10 mouse cellular contexts compared by ENCODE assay signal in genomic region chr6:100502961-100503782, GRCm38 (mm10).
DNase-seq lines count a peak whose midpoint lies in the region; ATAC-seq and TF ChIP-seq lines count a peak whose summit lies in the region.
"Had no signal": no experiment of that assay in that cellular context is flagged by ENCODE, and none has a peak within 500 bp of the region (broad histone marks: within the 10 kb centered on the region; RNA-seq: fewer than 3 reads in every experiment).

No protein-coding gene starts in this region.

- in situ Hi-C loops in Patski (cut with MboI; ENCODE audit: low pct_unique_long_range_greater_than_20kb): loop anchor here (25.0 kb wide), 1 partner anchor 216 kb away; the partner anchor contains the start of gene Rybp

- peaks cover 5% of the 10 kb centered on the region for H3K4me1 ChIP-seq in heart, embryonic 11.5 days (ENCODE audit: control insufficient read depth, insufficient read depth, low read length)
- H3K4me1 ChIP-seq in heart, embryonic 12.5 days (replicated peaks): peaks cover 15% of the 10 kb centered on the region; the same call in 1 of the 2 replicates
- peaks cover 39% of the 10 kb centered on the region for H3K4me1 ChIP-seq in limb, embryonic 12.5 days (replicated peaks)
- 0 out of 2 replicates have a peak, but pooled peaks cover 2% of the 10 kb centered on the region for H3K4me1 ChIP-seq in stomach, postnatal 0 days (replicated peaks; ENCODE audit: control insufficient read depth, insufficient read depth)

- H3K4me2 ChIP-seq in heart, embryonic 11.5 days: no peak overlapping the region
- H3K4me2 ChIP-seq in heart, embryonic 12.5 days: no peak overlapping the region
- H3K4me2 ChIP-seq in limb, embryonic 12.5 days: no peak overlapping the region
- no peak overlapping the region for H3K4me2 ChIP-seq in stomach, postnatal 0 days (replicated peaks; ENCODE audit: low read depth)

- CTCF ChIA-PET in Patski (lab: Charles Lee): interaction anchor here (1.0 kb wide), 1 partner anchor 10 kb away, joined by 3 read pairs; no protein-coding TSS in a partner anchor

- peak; percentile 71 to 79 for DNase-seq in heart, adult 18-20 months
- peak; percentile 39 for DNase-seq in Patski (ENCODE audit: low read depth, low spot score)
- peak; percentile 44 for DNase-seq in embryo, embryonic 10.5 days (ENCODE audit: low spot score)
- peak; percentile 61 for DNase-seq in stomach, postnatal 0 days (ENCODE audit: low spot score)
- DNase-seq in thymus, adult 18-20 months: no peak

- no peak overlapping the region for H3K27ac ChIP-seq in heart, embryonic 11.5 days (ENCODE audit: low read depth, low read length)
- no peak overlapping the region; the same call in 1 of the 2 replicates for H3K27ac ChIP-seq in heart, embryonic 12.5 days (ENCODE audit: poor library complexity, severe bottlenecking)
- peak overlapping the region; percentile 68 for H3K27ac ChIP-seq in limb, embryonic 12.5 days
- no peak overlapping the region for H3K27ac ChIP-seq in stomach, postnatal 0 days (replicated peaks)

- H3K9me3 ChIP-seq in heart, embryonic 11.5 days (replicated peaks; ENCODE audit: control insufficient read depth, low read length): no peaks in the 10 kb centered on the region
- H3K9me3 ChIP-seq in heart, embryonic 12.5 days (replicated peaks): no peaks in the 10 kb centered on the region
- H3K9me3 ChIP-seq in limb, embryonic 12.5 days: no peaks in the 10 kb centered on the region
- H3K9me3 ChIP-seq in stomach, postnatal 0 days (ENCODE audit: control insufficient read depth, low read length): no peaks in the 10 kb centered on the region

- H3K36me3 ChIP-seq in heart, embryonic 11.5 days (ENCODE audit: control insufficient read depth, insufficient read depth, low read length): no peaks in the 10 kb centered on the region
- H3K36me3 ChIP-seq in heart, embryonic 12.5 days: no peaks in the 10 kb centered on the region
- no peaks in the 10 kb centered on the region for H3K36me3 ChIP-seq in limb, embryonic 12.5 days
- no peaks in the 10 kb centered on the region for H3K36me3 ChIP-seq in stomach, postnatal 0 days (ENCODE audit: control insufficient read depth, insufficient read depth, low read length)

- TF ChIP-seq EP300 in stomach, postnatal 0 days (optimal IDR thresholded peaks at IDR 0.05): no peak

- WGBS in heart, embryonic 11.5 days (ENCODE audit: insufficient replicate concordance): 58% methylated on average over 14 of the region's 14 CpGs
- WGBS in heart, embryonic 12.5 days: 57% methylated on average over 14 of the region's 14 CpGs
- 26% methylated on average over 14 of the region's 14 CpGs for WGBS in limb, embryonic 12.5 days
- 50% methylated on average over 14 of the region's 14 CpGs for WGBS in stomach, postnatal 0 days

- no peak overlapping the region for H3K9ac ChIP-seq in heart, embryonic 11.5 days (ENCODE audit: low read depth, low read length)
- H3K9ac ChIP-seq in heart, embryonic 12.5 days: no peak overlapping the region
- H3K9ac ChIP-seq in limb, embryonic 12.5 days (replicated peaks): no peak overlapping the region; the same call in 1 of the 2 replicates
- no peak overlapping the region for H3K9ac ChIP-seq in stomach, postnatal 0 days (ENCODE audit: low read length)

- H3K4me3 ChIP-seq in heart, embryonic 11.5 days (ENCODE audit: low read depth, low read length): no peak overlapping the region
- no peak overlapping the region for H3K4me3 ChIP-seq in heart, embryonic 12.5 days
- H3K4me3 ChIP-seq in limb, embryonic 12.5 days (replicated peaks): no peak overlapping the region
- H3K4me3 ChIP-seq in stomach, postnatal 0 days (ENCODE audit: low read depth, low read length): no peak overlapping the region
- H3K4me3 ChIP-seq: erythroblast, embryonic 14.5 days had no signal

- POLR2A ChIA-PET in Patski (lab: Charles Lee): no interaction called here

- no peak for ATAC-seq in heart, embryonic 11.5 days (replicated peaks; ENCODE audit: insufficient number of reproducible peaks, low FRiP score, low TSS enrichment)
- ATAC-seq in Patski: peak; percentile 69
- ATAC-seq in heart, embryonic 12.5 days (ENCODE audit: insufficient number of reproducible peaks, low FRiP score): peak; percentile 27; the same call in 1 of the 2 replicates
- ATAC-seq in limb, embryonic 12.5 days (ENCODE audit: insufficient number of reproducible peaks, insufficient read depth, low FRiP score, low TSS enrichment, low read depth): peak; percentile 57; the same call in 1 of the 2 replicates
- peak; percentile 62 for ATAC-seq in stomach, postnatal 0 days (ENCODE audit: low FRiP score, low TSS enrichment)

- no peaks in the 10 kb centered on the region; the same call in 1 of the 2 replicates for H3K27me3 ChIP-seq in heart, embryonic 11.5 days (ENCODE audit: control insufficient read depth, insufficient read depth, low read length)
- no peaks in the 10 kb centered on the region for H3K27me3 ChIP-seq in Patski
- peaks cover 17% of the 10 kb centered on the region for H3K27me3 ChIP-seq in heart, embryonic 12.5 days (replicated peaks)
- H3K27me3 ChIP-seq in limb, embryonic 12.5 days: 0 out of 2 replicates have a peak, but pooled peaks cover 4% of the 10 kb centered on the region
- no peaks in the 10 kb centered on the region for H3K27me3 ChIP-seq in stomach, postnatal 0 days (ENCODE audit: control insufficient read depth, insufficient read depth, low read length)
- H3K27me3 ChIP-seq: CH12.LX had no signal

- no peak for TF ChIP-seq CTCF in Patski (IDR thresholded peaks at IDR 0.05)
- TF ChIP-seq CTCF in stomach, postnatal 0 days (IDR thresholded peaks at IDR 0.05; ENCODE audit: low read depth): no peak

Comparison
In these comparisons a context has a peak if more than half of its experiments do, and no peak if none do; other contexts are left out.
1. DNase-seq: peak in heart, adult 18-20 months (2 of 2), Patski (single experiment), embryo, embryonic 10.5 days (single experiment) and stomach, postnatal 0 days (single experiment); none in thymus, adult 18-20 months (0 of 2).